Mouse (Mus musculus): ENCODE measurements around the gene Nin.

DNA sequence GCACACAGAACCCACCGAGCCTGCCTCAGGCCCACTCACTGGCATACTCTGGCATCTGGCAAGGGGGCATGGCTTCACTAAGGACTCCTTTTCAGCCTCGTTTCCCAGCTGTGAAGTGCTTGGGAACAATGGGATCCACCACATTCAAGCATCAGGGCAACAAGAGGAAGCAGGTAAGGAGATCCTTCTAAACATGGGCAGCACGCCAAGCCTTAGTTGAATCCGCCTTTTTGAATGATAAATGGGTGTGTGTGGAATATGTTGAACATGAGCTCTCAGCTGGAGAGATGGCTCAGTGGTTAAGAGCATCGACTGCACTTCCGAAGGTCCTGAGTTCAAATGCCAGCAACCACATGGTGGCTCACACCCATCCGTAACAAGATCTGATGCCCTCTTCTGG, 66.2 kb downstream of the Nin start:
- no peak for TF ChIP-seq CTCF (IDR thresholded peaks at IDR 0.05; ENCODE audit: control insufficient read depth, insufficient read depth, insufficient read length)
- no peak for TF ChIP-seq FOSL1 (IDR thresholded peaks at IDR 0.05; ENCODE audit: insufficient read depth, low read length, poor library complexity, severe bottlenecking)
- no peak for TF ChIP-seq MAX (IDR thresholded peaks at IDR 0.05)
- TF ChIP-seq CEBPB (IDR thresholded peaks at IDR 0.05; ENCODE audit: low read depth), result no peak
